Mouse (Mus musculus) stomach, embryonic 15.5 days (tissue): Measurements from ENCODE around the gene Olfr129. TPM values are rescaled to one million over a fixed set of nuclear protein-coding genes. Genes with fewer than 3 reads are reported as not detected.

Experiments used
- ATAC-seq: fragments of 200-750 bp; cut with Nextera tagmentation; 2 replicates; pipeline ENCODE4 v1.8.0; 2017; ENCODE audit warnings: low read depth, moderate number of reproducible peaks, moderate TSS enrichment; ENCODE audit not compliant: insufficient read depth, low FRiP score
- H3K27ac ChIP-seq: fragments of 300-500 bp; sonication (generic); 2 replicates; pipeline ENCODE4 v1.5.1; 2015; ENCODE audit warnings: mild to moderate bottlenecking, inconsistent platforms
- H3K27me3 ChIP-seq: fragments of 300-500 bp; sonication (generic); replicated peaks from 2 replicates; pipeline ENCODE4 v1.6.1; 2015; ENCODE audit warnings: inconsistent platforms
- H3K36me3 ChIP-seq: fragments of 300-500 bp; sonication (generic); 2 replicates; pipeline ENCODE4 v1.6.1; 2015; ENCODE audit warnings: inconsistent platforms
- H3K4me1 ChIP-seq: fragments of 300-500 bp; sonication (generic); 2 replicates; pipeline ENCODE4 v1.6.1; 2015; ENCODE audit warnings: inconsistent platforms
- H3K4me2 ChIP-seq: fragments of 300-500 bp; sonication (generic); 2 replicates; pipeline ENCODE4 v1.6.1; 2015; ENCODE audit warnings: mild to moderate bottlenecking, inconsistent platforms
- H3K4me3 ChIP-seq: fragments of 300-500 bp; sonication (generic); replicated peaks from 2 replicates; pipeline ENCODE4 v1.5.1; 2015; ENCODE audit warnings: inconsistent platforms
- H3K9ac ChIP-seq: fragments of 300-500 bp; sonication (generic); 2 replicates; pipeline ENCODE4 v1.6.1; 2015; ENCODE audit warnings: inconsistent platforms
- H3K9me3 ChIP-seq: fragments of 300-500 bp; sonication (generic); 2 replicates; pipeline ENCODE4 v1.6.1; 2016; ENCODE audit warnings: inconsistent platforms
- WGBS: fragments of 180-500 bp; shearing (Covaris S2); methylation state at CpG from one replicate; pipeline ENCODE4 v1.1.7; 2015; 5-methylcytosine and 5-hydroxymethylcytosine counted together
- polyA plus RNA-seq: library from polyadenylated mRNA; unstranded; fragments of >200 nt; fragmentation: Nextera tagmentation; extraction: Ambion mirVana; gene quantifications from 2 replicates; pipeline ENCODE4 v1.2.1, GENCODE M21; 2015

The Olfr129 gene
- polyA plus RNA-seq, result not detected in 2 replicates

DNA sequence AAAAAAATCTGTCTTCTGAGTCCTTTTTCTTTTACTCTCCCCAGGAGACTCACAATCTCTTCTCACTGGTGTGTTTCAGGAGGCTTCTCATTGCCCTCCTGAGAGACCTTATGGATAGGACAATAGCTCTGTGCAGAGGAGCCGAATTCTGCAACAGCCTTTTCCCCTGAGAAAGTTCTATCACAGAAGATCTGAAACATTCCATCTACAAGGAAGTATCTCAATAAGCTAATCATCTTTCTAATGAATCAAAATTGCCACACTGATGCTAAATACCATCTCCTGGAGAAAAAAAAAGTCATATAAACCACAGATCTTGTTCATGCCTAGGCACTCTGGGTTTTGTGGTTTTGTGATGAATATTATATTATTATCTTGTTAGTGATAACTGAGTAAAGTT is at the start of gene Olfr129:
Gene Olfr129, minus strand, starts transcription at position 101 of the 400 bp plus-strand sequence.
- H3K4me2 ChIP-seq, result no peak within 1 kb of the TSS
- no peak within 1 kb of the TSS for H3K4me3 ChIP-seq
- no peaks in the 10 kb centered on the region for H3K9me3 ChIP-seq
- H3K36me3 ChIP-seq, result no peaks in the 10 kb centered on the region
- WGBS, result 56% methylated on average over 1 of the region's 1 CpGs
- H3K27ac ChIP-seq, result no peak within 1 kb of the TSS
- no peak within 1 kb of the TSS for H3K9ac ChIP-seq
- no peaks in the 10 kb centered on the region for H3K4me1 ChIP-seq
- H3K27me3 ChIP-seq, result no peaks in the 10 kb centered on the region
- no peak for ATAC-seq

DNA sequence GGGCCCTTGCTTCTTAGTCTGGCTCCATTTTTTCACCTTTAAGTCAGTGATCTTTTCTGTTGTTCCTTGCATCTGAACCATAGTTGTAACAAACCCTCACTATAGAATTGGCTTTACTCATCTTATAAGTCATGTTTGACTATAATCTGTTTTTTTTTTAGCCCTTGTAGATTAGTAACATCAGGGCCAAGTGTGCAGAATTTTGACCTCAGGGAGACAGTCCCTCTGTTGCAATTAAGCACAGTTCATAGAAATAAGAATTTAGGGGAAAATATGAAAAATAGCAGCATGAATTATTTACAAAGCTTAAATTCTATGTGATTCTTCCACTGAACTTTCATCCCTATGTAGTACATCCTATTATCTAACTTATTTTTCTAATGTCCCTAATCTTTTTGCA is 28.7 kb upstream of the Olfr129 start, which contains the start of gene Olfr131:
Gene Olfr131, minus strand, starts transcription at position 101 of the 400 bp plus-strand sequence.
- Histone ChIP-seq H3K4me3 (no peak within 1 kb of the TSS), H3K27me3 (no peaks in the 10 kb centered on the region), H3K36me3 (no peaks in the 10 kb centered on the region), H3K9me3 (no peaks in the 10 kb centered on the region), H3K9ac (no peak within 1 kb of the TSS), H3K4me1 (no peaks in the 10 kb centered on the region), H3K4me2 (no peak within 1 kb of the TSS), H3K27ac (no peak within 1 kb of the TSS)
- ATAC-seq, result no peak

DNA sequence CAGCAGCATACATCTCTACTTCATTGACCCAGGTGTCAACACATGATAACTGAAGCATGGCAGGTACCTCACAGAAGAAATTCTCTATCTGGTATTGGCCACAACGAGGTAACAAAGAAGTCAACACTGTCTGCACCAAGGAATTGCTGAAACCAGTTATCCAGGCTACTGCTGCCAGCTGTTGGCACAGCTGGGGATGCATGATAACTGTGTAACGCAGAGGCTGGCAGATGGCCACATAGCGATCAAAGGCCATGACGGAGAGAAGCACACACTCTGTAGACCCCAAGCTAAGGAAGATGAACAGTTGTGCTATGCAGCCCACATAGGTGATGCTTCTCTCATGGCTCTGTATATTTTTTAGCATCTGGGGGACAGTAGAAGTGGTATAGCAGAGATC is 22.5 kb upstream of the Olfr129 start:
- Histone ChIP-seq H3K4me2 (no peak overlapping the region), H3K4me3 (no peak overlapping the region), H3K36me3 (no peaks in the 10 kb centered on the region), H3K4me1 (no peaks in the 10 kb centered on the region), H3K9me3 (no peaks in the 10 kb centered on the region), H3K27ac (no peak overlapping the region), H3K9ac (no peak overlapping the region), H3K27me3 (no peaks in the 10 kb centered on the region)
- no peak for ATAC-seq
- 82% methylated on average over 4 of the region's 4 CpGs for WGBS

DNA sequence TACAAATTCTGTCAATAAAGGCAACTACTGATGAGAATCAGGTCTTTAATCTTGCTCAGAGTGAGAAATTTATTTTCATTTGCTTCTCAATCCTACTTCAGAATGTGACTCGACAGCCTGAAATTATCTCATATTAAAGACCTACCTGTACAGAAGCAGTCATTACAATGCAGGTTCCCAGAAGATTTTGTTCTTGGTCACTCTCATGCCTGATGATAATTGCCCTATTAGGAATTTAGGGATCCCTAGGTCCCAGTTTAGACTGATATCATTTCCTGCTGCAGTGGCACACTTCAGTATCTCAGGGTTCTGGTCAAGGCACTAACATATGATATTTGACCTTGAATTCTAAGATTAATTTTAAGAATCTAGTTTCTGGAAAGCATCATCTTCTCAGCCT is 3.7 kb upstream of the Olfr129 start, which contains the start of gene Olfr130:
Gene Olfr130, plus strand, starts transcription at position 301 of the 400 bp plus-strand sequence.
- 91% methylated on average over 1 of the region's 1 CpGs for WGBS
- no peak for ATAC-seq
- no peaks in the 10 kb centered on the region for H3K9me3 ChIP-seq

DNA sequence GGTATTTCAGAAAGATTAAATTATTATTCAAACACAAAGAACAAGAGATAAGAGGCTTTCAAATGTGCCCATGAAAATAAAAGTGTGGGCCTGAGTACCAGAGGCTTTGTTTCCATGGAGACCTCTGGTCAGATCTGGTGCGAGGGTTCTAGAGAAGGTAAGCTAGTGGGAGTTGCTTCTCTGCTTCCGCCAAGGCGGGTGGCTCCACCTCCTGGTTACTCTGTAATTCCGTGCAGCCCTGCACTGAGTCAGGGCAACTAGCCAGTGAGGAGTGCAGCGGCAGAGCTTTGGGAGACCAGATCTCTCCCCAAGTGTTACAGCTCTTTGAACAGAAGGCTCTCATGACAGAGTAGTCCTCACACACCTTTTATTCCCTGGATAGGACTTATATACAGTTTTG is 33.6 kb downstream of the Olfr129 start:
- no peak overlapping the region for H3K4me3 ChIP-seq
- H3K4me1 ChIP-seq, result no peaks in the 10 kb centered on the region
- H3K27me3 ChIP-seq, result no peaks in the 10 kb centered on the region
- H3K4me2 ChIP-seq, result no peak overlapping the region
- no peak overlapping the region for H3K9ac ChIP-seq
- WGBS, result 26% methylated on average over 5 of the region's 5 CpGs
- H3K36me3 ChIP-seq, result no peaks in the 10 kb centered on the region
- ATAC-seq, result no peak
- H3K9me3 ChIP-seq, result no peaks in the 10 kb centered on the region
- no peak overlapping the region for H3K27ac ChIP-seq

More for the DNA sequence above, 3.7 kb upstream of the Olfr129 start, which contains the start of gene Olfr130:
- no peaks in the 10 kb centered on the region for H3K36me3 ChIP-seq
- no peak within 1 kb of the TSS for H3K4me2 ChIP-seq
- H3K9ac ChIP-seq, result no peak within 1 kb of the TSS
- no peak within 1 kb of the TSS for H3K4me3 ChIP-seq
- no peak within 1 kb of the TSS for H3K27ac ChIP-seq
- H3K4me1 ChIP-seq, result no peaks in the 10 kb centered on the region
- H3K27me3 ChIP-seq, result no peaks in the 10 kb centered on the region

DNA sequence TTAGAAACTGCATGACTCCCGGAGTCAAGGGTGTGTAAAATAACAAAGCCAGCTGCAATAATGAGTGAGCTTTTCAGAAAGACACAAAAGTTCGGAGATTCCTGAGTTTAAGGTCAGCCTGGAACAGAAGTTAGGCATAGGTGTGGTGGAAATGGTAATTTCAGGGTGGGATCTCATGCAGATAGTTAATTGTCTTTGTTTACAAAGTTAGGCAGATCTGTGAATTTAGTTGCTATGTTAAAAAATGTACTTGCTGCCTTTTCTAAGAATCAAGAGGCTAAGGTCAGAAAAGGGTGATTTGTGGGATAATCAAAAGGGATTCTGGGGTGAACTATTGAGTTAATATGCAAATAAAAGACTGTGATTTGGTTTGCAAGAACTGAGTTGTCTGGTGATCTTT is 43.5 kb downstream of the Olfr129 start:
- Histone ChIP-seq H3K9ac (no peak overlapping the region), H3K9me3 (no peaks in the 10 kb centered on the region), H3K36me3 (no peaks in the 10 kb centered on the region), H3K4me3 (no peak overlapping the region), H3K27ac (no peak overlapping the region), H3K4me1 (no peaks in the 10 kb centered on the region), H3K4me2 (no peak overlapping the region), H3K27me3 (no peaks in the 10 kb centered on the region)
- 78% methylated on average over 2 of the region's 2 CpGs for WGBS
- ATAC-seq, result no peak

DNA sequence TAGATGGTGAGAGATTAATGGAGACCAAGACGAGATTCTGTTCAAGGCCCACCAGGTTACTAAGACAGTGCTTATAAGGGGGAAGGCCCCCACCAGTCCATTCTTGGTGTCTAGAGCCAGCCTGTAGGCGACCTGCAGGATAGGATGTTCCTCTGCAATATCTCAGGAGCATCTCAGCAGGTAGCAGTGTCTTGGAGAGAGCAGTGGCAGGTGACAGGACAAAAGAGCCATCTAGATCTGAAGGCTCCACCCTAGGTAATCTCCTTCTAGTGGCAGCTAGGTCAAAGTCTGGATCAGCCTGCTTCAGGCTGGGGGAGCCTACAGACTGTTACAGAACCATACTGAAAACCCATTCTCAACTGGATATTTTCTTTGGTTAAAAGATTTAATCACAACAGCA is 54.9 kb downstream of the Olfr129 start:
- Histone ChIP-seq H3K4me2 (no peak overlapping the region), H3K4me1 (no peaks in the 10 kb centered on the region), H3K36me3 (no peaks in the 10 kb centered on the region), H3K9me3 (no peaks in the 10 kb centered on the region), H3K27ac (no peak overlapping the region), H3K9ac (no peak overlapping the region), H3K27me3 (no peaks in the 10 kb centered on the region), H3K4me3 (no peak overlapping the region)
- 51% methylated on average over 2 of the region's 2 CpGs for WGBS
- ATAC-seq, result no peak

Other genes with a start within 250 kb of the Olfr129 start
- not detected in 2 replicates for gene Olfr125, start 227.1 kb downstream of the Olfr129 start, polyA plus RNA-seq
- gene Olfr126, start 212.6 kb downstream of the Olfr129 start, polyA plus RNA-seq, result not detected in 2 replicates
- gene Olfr127, start 159.6 kb downstream of the Olfr129 start, polyA plus RNA-seq, result not detected in 2 replicates
- not detected in 2 replicates for gene Olfr128, start 139.5 kb downstream of the Olfr129 start, polyA plus RNA-seq
- gene Olfr761, start 107.0 kb downstream of the Olfr129 start, polyA plus RNA-seq, result not detected in 2 replicates
- not detected in 2 replicates for gene Olfr130, start 3.8 kb upstream of the Olfr129 start, polyA plus RNA-seq
- not detected in 2 replicates for gene Olfr131, start 28.6 kb upstream of the Olfr129 start, polyA plus RNA-seq
- not detected in 2 replicates for gene Olfr132, start 74.4 kb upstream of the Olfr129 start, polyA plus RNA-seq
- gene Olfr133, start 85.2 kb upstream of the Olfr129 start, polyA plus RNA-seq, result not detected in 2 replicates
- gene Olfr134, start 111.3 kb upstream of the Olfr129 start, polyA plus RNA-seq, result not detected in 2 replicates
- gene Olfr135, start 144.3 kb upstream of the Olfr129 start, polyA plus RNA-seq, result not detected in 2 replicates
- not detected in 2 replicates for gene Olfr138, start 201.0 kb upstream of the Olfr129 start, polyA plus RNA-seq
- not detected in 2 replicates for gene Olfr137, start 247.5 kb upstream of the Olfr129 start, polyA plus RNA-seq